Mouse (Mus musculus) large intestine, adult 2 months (tissue): ENCODE data around the gene Gm5039. TPM values are rescaled to one million over a fixed set of nuclear protein-coding genes. Genes with fewer than 3 reads are reported as not detected.
"Not testable (repeated sequence)": the region's sequence is repeated elsewhere in the genome, so short reads cannot be mapped to it uniquely, and the experiment has no call there.

ENCODE experiments used
- DNase-seq: peaks from one replicate; pipeline ENCODE4 v3.0.0-alpha.2; 2012; ENCODE audit warnings: low read depth, low spot score
- WGBS: fragments of 180-500 bp; shearing (Covaris S2); methylation state at CpG from one replicate; pipeline ENCODE4 v1.1.7; 2018; 5-methylcytosine and 5-hydroxymethylcytosine counted together
- polyA plus RNA-seq: library from polyadenylated mRNA; depleted of rRNA; stranded (reverse); fragments of >200 nt; gene quantifications from 2 replicates; pipeline ENCODE4 v1.2.3, GENCODE M21; 2012; rRNA removed

Gene Gm5039
- not detected in 2 replicates for polyA plus RNA-seq

DNA sequence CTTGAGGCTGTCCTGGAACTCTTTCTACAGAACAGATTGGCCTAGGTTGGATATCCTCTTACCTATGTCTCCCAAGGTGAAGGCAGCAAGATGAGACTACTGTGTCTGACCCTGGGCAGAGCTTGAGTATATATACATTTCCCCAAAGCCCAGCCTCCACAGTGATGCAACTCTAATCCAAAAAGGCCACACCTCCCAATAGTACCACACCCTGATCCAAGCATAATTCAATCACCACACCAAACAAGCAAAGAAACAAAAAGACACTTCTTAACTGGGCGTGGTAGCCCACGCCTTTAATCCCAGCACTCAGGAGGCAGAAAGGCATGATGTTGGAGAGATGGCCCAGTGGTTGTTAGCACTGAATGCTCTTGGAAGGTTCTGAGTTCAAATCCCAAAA lies at the start of gene Gm5039:
TSS of gene Gm5039 (minus strand) at position 101 of the 400 bp plus-strand sequence.
- not testable (repeated sequence) for DNase-seq
- 89% methylated on average over 2 of the region's 2 CpGs for WGBS

DNA sequence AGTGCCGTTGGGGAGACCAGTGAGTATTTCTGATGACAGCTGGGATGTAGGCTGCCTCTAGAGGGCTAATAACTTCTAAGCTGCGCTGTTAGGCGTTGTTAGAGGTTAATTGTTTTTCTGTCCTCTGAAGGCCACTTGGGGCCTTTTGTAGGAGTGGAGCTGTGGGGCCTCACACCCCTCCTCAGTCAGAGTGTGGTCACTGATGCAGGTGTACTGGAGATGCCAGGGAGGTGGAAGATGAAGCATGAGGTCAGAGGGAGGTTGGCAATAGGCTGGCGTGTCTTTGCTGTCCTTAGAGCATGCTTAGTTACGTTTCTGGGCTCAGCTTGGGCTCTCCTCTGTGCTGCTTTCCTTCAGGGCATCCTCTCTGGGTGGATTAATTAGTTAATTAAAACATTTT lies 48.2 kb upstream of the Gm5039 start:
- DNase-seq: no peak
- WGBS: 90% methylated on average over 5 of the region's 5 CpGs

GRCm38 (mm10) chr12:88370321-88370720 lies 46.5 kb upstream of the Gm5039 start:
- 3% methylated on average over 1 of the region's 1 CpGs for WGBS
- not testable (repeated sequence) for DNase-seq

DNA sequence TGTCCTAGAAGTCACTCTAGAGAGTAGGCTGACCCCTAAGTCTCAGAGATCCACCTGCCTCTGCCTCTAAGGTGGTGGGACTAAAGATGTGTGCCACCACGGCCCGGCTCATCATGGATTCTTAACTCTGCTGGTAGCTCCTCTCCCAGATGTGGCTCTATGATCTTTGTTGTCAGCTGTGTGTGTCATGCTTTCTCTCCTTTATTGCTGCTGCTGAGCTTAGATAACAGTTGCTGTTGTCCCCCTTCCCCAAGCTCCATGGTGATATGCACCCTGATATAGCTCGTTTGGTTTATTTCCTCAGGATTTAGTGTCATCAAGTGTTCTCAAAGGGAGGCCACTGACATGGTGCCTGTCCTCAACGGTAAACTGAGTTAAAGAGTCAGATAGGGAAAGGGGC lies 45.9 kb upstream of the Gm5039 start:
- WGBS: 77% methylated on average over 4 of the region's 4 CpGs
- not testable (repeated sequence) for DNase-seq

- no peak for DNase-seq
- WGBS: 77% methylated on average over 4 of the region's 4 CpGs
Observed at GRCm38 (mm10) chr12:88368618-88369017, 44.8 kb upstream of the Gm5039 start.

DNA sequence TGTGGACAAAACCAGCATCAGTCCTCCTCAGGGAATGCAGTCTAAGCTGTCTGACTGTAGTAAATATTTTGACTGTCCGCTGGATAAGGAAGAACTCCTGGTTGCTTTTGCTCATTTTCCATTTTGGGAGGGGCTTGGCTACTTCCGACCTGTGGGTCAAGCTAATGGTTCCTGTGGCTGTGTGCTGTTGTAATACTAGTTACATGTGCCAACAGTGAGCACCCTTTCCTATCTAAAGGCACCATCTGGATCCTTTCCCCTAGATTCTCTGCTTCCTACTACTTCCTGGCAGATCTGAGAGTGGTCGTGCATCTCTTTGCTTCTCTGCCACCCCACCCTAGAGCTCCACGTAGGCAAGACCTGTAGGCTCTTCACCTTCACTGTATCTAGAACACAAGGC lies 43.8 kb upstream of the Gm5039 start:
- DNase-seq: no peak
- 74% methylated on average over 4 of the region's 4 CpGs for WGBS

GRCm38 (mm10) chr12:88361120-88361445 lies 37.3 kb upstream of the Gm5039 start:
- 31% methylated on average over 9 of the region's 9 CpGs for WGBS
- no peak for DNase-seq

DNA sequence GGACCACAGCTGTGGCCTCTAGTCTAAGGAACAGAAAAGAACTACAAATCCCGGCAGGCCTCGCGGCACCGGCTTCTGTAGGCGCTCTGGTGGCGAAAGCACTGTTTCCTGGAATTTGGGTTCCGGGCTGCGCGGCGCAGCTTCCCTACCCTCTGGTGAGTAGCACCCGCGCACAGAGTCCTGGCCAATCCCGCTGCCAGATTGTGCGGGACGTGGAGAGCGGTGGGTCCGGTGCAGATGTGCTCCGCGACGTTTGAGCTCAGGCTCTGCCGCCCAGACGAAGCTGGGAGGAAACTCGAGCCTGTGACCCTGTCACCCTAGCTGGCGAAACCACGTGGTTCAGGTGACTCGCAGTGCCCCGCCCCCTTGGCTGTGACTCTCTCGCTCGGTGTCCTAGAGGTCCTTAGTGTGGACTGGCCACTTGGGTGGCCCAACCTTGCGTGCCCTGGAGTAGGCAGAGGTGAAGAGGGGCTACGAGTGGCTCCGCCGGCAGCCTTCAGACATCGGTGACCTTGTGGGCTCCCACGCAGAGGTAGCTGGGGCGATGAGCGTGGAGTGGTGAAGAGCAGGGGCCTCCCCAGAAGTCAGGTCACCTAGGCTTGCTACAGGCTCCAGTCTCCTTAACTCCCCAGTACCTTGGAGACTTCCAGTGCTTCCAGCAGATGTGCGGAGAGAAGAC lies 36.8 kb upstream of the Gm5039 start, which contains the start of gene Adck1:
TSS of gene Adck1 (plus strand) at position 114 of the 679 bp plus-strand sequence.
- under 1% methylated on average over 38 of the region's 38 CpGs for WGBS

DNA sequence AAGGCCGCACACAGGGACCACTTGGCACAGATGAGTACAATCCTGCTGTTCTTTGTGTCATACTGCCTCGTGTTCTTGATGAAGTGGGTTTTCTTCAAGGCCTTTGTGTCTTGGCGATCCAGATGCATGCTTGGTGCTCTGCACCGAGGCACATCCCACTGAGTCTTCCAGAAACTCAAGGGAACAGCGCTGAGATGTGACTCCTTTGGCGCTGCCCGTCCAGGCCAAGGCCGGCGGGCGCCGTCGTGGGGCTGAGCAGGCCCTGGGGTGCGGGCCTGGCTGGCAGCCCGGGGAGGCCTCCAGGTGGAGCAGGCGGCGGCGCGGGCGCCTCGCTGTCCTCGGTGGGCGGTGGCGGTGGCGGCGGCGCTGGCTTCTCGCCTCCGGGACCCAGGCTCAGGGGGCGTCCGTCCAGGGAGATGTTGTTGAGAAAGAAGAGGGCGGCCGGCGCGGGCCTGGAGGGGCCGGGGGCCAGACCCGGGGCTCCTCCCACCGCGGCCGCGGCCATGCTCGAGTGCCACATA lies 30.4 kb upstream of the Gm5039 start:
- DNase-seq: no peak
- 17% methylated on average over 41 of the region's 41 CpGs for WGBS

More for the DNA sequence above, 36.8 kb upstream of the Gm5039 start, which contains the start of gene Adck1:
- peak; percentile 69 for DNase-seq

DNA sequence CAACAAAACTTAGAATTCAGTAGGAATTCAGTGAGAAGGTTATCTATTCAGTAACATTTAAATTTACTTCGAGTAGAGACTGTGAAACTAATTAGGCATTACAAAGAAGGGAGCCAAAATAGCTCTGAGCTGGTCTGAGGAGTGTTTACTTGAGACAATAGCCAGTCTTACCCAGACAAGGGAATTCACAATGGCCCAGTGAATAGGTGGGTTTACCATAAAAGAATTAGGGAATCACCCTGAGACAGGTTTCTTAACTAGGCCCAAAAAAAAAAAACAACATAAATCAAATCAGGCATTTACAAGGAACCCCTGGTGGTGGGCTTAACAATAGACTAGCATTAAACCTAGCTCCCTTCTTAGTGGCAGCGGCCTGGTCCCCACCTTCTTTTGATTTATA lies 17.5 kb upstream of the Gm5039 start:
- 48% methylated on average over 2 of the region's 2 CpGs for WGBS

GRCm38 (mm10) chr12:88336662-88337413 lies 13.0 kb upstream of the Gm5039 start:
- WGBS: 67% methylated on average over 4 of the region's 4 CpGs
- DNase-seq: not testable (repeated sequence)

More for the DNA sequence above, 17.5 kb upstream of the Gm5039 start:
- not testable (repeated sequence) for DNase-seq

DNA sequence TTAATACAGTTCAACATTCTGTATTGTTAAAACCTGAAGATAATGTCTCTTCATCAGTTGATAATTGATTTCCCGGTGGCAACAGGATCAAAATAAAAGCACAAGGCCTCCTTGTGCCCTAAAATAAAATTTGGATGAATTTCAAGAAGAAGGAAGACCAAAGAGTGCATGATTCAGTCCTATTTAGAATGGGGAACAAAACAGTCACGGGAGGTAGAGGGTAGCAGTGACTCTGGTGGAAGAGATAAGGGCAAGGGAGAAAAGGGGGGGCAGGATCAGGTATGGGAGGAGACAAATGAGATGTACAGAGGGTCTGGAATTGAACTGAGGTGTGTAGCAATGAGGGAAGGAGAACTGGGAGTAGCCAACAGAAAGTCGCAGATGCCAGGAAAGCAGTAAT lies 9.3 kb downstream of the Gm5039 start:
- no peak for DNase-seq
- WGBS: 74% methylated on average over 3 of the region's 3 CpGs

- 51% methylated on average over 2 of the region's 2 CpGs for WGBS
- DNase-seq: not testable (repeated sequence)
Observed at GRCm38 (mm10) chr12:88297171-88297570, 26.7 kb downstream of the Gm5039 start.

GRCm38 (mm10) chr12:88293082-88293481 lies 30.7 kb downstream of the Gm5039 start:
- DNase-seq: not testable (repeated sequence)
- WGBS: 39% methylated on average over 4 of the region's 4 CpGs

DNA sequence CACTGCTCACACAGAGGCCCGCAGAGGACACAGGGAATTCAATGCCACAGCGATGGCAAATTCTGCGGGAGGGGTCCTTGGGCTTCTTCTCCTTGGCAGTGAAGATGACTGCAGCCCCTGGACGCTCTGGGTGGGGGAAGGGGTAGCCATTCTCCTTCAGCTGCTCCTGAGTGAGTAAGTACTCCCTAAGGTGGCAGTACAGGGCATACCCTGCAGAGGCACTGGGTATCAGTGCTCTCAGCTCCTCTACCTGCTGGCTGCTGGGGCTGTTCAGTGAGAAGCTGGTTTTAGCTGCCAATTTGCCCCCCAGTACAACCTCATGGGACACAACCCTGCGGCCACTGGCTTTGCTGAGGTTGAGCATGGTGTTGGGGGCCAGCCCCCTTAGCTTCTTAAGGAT lies 38.6 kb downstream of the Gm5039 start:
- WGBS: 78% methylated on average over 5 of the region's 5 CpGs
- not testable (repeated sequence) for DNase-seq

DNA sequence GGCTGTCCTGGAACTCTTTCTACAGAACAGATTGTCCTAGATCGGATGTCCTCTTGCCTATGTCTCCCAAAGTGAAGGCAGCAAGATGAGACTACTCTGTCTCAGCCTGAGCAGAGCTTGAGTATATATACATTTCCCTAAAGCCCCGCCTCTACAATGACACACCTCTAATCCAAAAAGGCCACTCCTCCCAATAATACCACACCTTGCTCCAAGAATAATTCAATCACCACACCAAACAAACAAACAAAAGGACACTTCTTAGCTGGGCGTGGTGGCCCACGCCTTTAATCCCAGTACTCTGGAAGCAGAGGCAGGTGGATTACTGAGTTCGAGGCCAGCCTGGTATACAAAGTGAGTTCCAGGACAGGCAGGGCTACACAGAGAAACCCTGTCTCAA lies 49.4 kb downstream of the Gm5039 start, which contains the start of gene Gm5662:
TSS of gene Gm5662 (minus strand) at position 101 of the 400 bp plus-strand sequence.
- not testable (repeated sequence) for DNase-seq
- WGBS: 76% methylated on average over 5 of the region's 5 CpGs

Other genes starting within 250 kb of the Gm5039 start
- gene Gm16368, start 240.3 kb downstream of the Gm5039 start, polyA plus RNA-seq: not detected in 2 replicates
- gene Gm10436, start 141.9 kb downstream of the Gm5039 start, polyA plus RNA-seq: not detected in 2 replicates
- not detected in 2 replicates for gene Gm8332, start 73.9 kb downstream of the Gm5039 start, polyA plus RNA-seq
- gene Gm5662, start 49.5 kb downstream of the Gm5039 start, polyA plus RNA-seq: not detected in 2 replicates
- 11.7 and 14.3 TPM in 2 replicates for gene Adck1, start 36.5 kb upstream of the Gm5039 start, polyA plus RNA-seq